Mouse (Mus musculus): ENCODE results near the gene Dse. TPM values are rescaled to one million over a fixed set of nuclear protein-coding genes. Genes with fewer than 3 reads are reported as not detected.

The Dse gene
- polyA plus RNA-seq, 1 experiment from 2014 or later, result 6.9 TPM

- no peaks in the 10 kb centered on the region for H3K9me3 ChIP-seq (replicated peaks; ENCODE audit: control insufficient read depth, low read length)
- H3K27me3 ChIP-seq (ENCODE audit: control insufficient read depth, insufficient read depth, low read depth, low read length), result no peaks in the 10 kb centered on the region
- ATAC-seq (ENCODE audit: low read depth), result no peak
- 38% methylated on average over 2 of the region's 2 CpGs for WGBS (ENCODE audit: insufficient replicate concordance)
- H3K36me3 ChIP-seq (ENCODE audit: control insufficient read depth, insufficient read depth), result no peaks in the 10 kb centered on the region
- no peak overlapping the region for H3K27ac ChIP-seq (ENCODE audit: low read length)
- no peak overlapping the region for H3K4me2 ChIP-seq (ENCODE audit: low read depth, low read length)
- no peak overlapping the region for H3K4me3 ChIP-seq (ENCODE audit: low read depth, low read length)
- no peak overlapping the region for H3K9ac ChIP-seq (ENCODE audit: low read depth, low read length)
- H3K4me1 ChIP-seq (ENCODE audit: control insufficient read depth, low read depth, low read length), result no peaks in the 10 kb centered on the region
Measured at GRCm38 (mm10) chr10:34166971-34167370, 40.5 kb downstream of the Dse start.

GRCm38 (mm10) chr10:34155796-34156554 is 51.5 kb downstream of the Dse start:
- no peak overlapping the region for H3K9ac ChIP-seq (ENCODE audit: low read depth, low read length)
- H3K4me2 ChIP-seq (ENCODE audit: low read depth, low read length), result no peak overlapping the region
- H3K4me1 ChIP-seq (ENCODE audit: control insufficient read depth, low read depth, low read length), result no peaks in the 10 kb centered on the region
- H3K9me3 ChIP-seq (replicated peaks; ENCODE audit: control insufficient read depth, low read length), result no peaks in the 10 kb centered on the region
- ATAC-seq (ENCODE audit: low read depth), result no peak
- WGBS (ENCODE audit: insufficient replicate concordance), result 73% methylated on average over 12 of the region's 12 CpGs
- H3K27ac ChIP-seq (ENCODE audit: low read length), result no peak overlapping the region
- H3K27me3 ChIP-seq (ENCODE audit: control insufficient read depth, insufficient read depth, low read depth, low read length), result no peaks in the 10 kb centered on the region
- H3K36me3 ChIP-seq (ENCODE audit: control insufficient read depth, insufficient read depth), result no peaks in the 10 kb centered on the region
- H3K4me3 ChIP-seq (ENCODE audit: low read depth, low read length), result no peak overlapping the region

GRCm38 (mm10) chr10:34151827-34152226 is 55.7 kb downstream of the Dse start:
- ATAC-seq (ENCODE audit: low read depth), result no peak
- H3K36me3 ChIP-seq (ENCODE audit: control insufficient read depth, insufficient read depth), result no peaks in the 10 kb centered on the region
- WGBS (ENCODE audit: insufficient replicate concordance), result 63% methylated on average over 3 of the region's 3 CpGs

GRCm38 (mm10) chr10:34150454-34150853 is 57.1 kb downstream of the Dse start:
- Histone ChIP-seq H3K27ac (ENCODE audit: low read length) (no peak overlapping the region), H3K9me3 (replicated peaks; ENCODE audit: control insufficient read depth, low read length) (no peaks in the 10 kb centered on the region), H3K9ac (ENCODE audit: low read depth, low read length) (no peak overlapping the region), H3K36me3 (ENCODE audit: control insufficient read depth, insufficient read depth) (no peaks in the 10 kb centered on the region), H3K4me2 (ENCODE audit: low read depth, low read length) (no peak overlapping the region), H3K27me3 (ENCODE audit: control insufficient read depth, insufficient read depth, low read depth, low read length) (no peaks in the 10 kb centered on the region), H3K4me1 (ENCODE audit: control insufficient read depth, low read depth, low read length) (no peaks in the 10 kb centered on the region), H3K4me3 (ENCODE audit: low read depth, low read length) (no peak overlapping the region)
- 56% methylated on average over 6 of the region's 6 CpGs for WGBS (ENCODE audit: insufficient replicate concordance)
- ATAC-seq (ENCODE audit: low read depth), result no peak

More at GRCm38 (mm10) chr10:34151827-34152226, 55.7 kb downstream of the Dse start:
- Histone ChIP-seq H3K4me1 (ENCODE audit: control insufficient read depth, low read depth, low read length) (no peaks in the 10 kb centered on the region), H3K27me3 (ENCODE audit: control insufficient read depth, insufficient read depth, low read depth, low read length) (no peaks in the 10 kb centered on the region), H3K4me2 (ENCODE audit: low read depth, low read length) (no peak overlapping the region), H3K27ac (ENCODE audit: low read length) (no peak overlapping the region), H3K9ac (ENCODE audit: low read depth, low read length) (no peak overlapping the region), H3K4me3 (ENCODE audit: low read depth, low read length) (no peak overlapping the region), H3K9me3 (replicated peaks; ENCODE audit: control insufficient read depth, low read length) (no peaks in the 10 kb centered on the region)

GRCm38 (mm10) chr10:34149772-34150171 is 57.7 kb downstream of the Dse start:
- Histone ChIP-seq H3K9ac (ENCODE audit: low read depth, low read length) (no peak overlapping the region), H3K4me3 (ENCODE audit: low read depth, low read length) (no peak overlapping the region), H3K27me3 (ENCODE audit: control insufficient read depth, insufficient read depth, low read depth, low read length) (no peaks in the 10 kb centered on the region), H3K36me3 (ENCODE audit: control insufficient read depth, insufficient read depth) (no peaks in the 10 kb centered on the region), H3K4me2 (ENCODE audit: low read depth, low read length) (no peak overlapping the region), H3K4me1 (ENCODE audit: control insufficient read depth, low read depth, low read length) (no peaks in the 10 kb centered on the region), H3K9me3 (replicated peaks; ENCODE audit: control insufficient read depth, low read length) (no peaks in the 10 kb centered on the region), H3K27ac (ENCODE audit: low read length) (no peak overlapping the region)
- WGBS (ENCODE audit: insufficient replicate concordance), result 67% methylated on average over 3 of the region's 3 CpGs
- no peak for ATAC-seq (ENCODE audit: low read depth)

- no peaks in the 10 kb centered on the region for H3K4me1 ChIP-seq (ENCODE audit: control insufficient read depth, low read depth, low read length)
- H3K4me3 ChIP-seq (ENCODE audit: low read depth, low read length), result no peak overlapping the region
- 47% methylated on average over 2 of the region's 2 CpGs for WGBS (ENCODE audit: insufficient replicate concordance)
- H3K4me2 ChIP-seq (ENCODE audit: low read depth, low read length), result no peak overlapping the region
- no peaks in the 10 kb centered on the region for H3K9me3 ChIP-seq (replicated peaks; ENCODE audit: control insufficient read depth, low read length)
- no peaks in the 10 kb centered on the region for H3K36me3 ChIP-seq (ENCODE audit: control insufficient read depth, insufficient read depth)
- H3K27me3 ChIP-seq (ENCODE audit: control insufficient read depth, insufficient read depth, low read depth, low read length), result no peaks in the 10 kb centered on the region
- H3K27ac ChIP-seq (ENCODE audit: low read length), result no peak overlapping the region
- H3K9ac ChIP-seq (ENCODE audit: low read depth, low read length), result no peak overlapping the region
- ATAC-seq (ENCODE audit: low read depth), result no peak
Measured at GRCm38 (mm10) chr10:34141693-34142092, 65.8 kb downstream of the Dse start.

- Histone ChIP-seq H3K4me2 (ENCODE audit: low read depth, low read length) (no peak overlapping the region), H3K9ac (ENCODE audit: low read depth, low read length) (no peak overlapping the region), H3K9me3 (replicated peaks; ENCODE audit: control insufficient read depth, low read length) (no peaks in the 10 kb centered on the region), H3K4me3 (ENCODE audit: low read depth, low read length) (no peak overlapping the region), H3K27ac (ENCODE audit: low read length) (no peak overlapping the region), H3K27me3 (ENCODE audit: control insufficient read depth, insufficient read depth, low read depth, low read length) (no peaks in the 10 kb centered on the region), H3K36me3 (ENCODE audit: control insufficient read depth, insufficient read depth) (no peaks in the 10 kb centered on the region), H3K4me1 (ENCODE audit: control insufficient read depth, low read depth, low read length) (no peaks in the 10 kb centered on the region)
- 41% methylated on average over 4 of the region's 4 CpGs for WGBS (ENCODE audit: insufficient replicate concordance)
- no peak for ATAC-seq (ENCODE audit: low read depth)
Measured at GRCm38 (mm10) chr10:34139768-34140167, 67.7 kb downstream of the Dse start.

GRCm38 (mm10) chr10:34138027-34138426 is 69.5 kb downstream of the Dse start:
- H3K9me3 ChIP-seq (replicated peaks; ENCODE audit: control insufficient read depth, low read length), result no peaks in the 10 kb centered on the region
- no peak overlapping the region for H3K4me2 ChIP-seq (ENCODE audit: low read depth, low read length)
- WGBS (ENCODE audit: insufficient replicate concordance), result 44% methylated on average over 6 of the region's 6 CpGs
- H3K36me3 ChIP-seq (ENCODE audit: control insufficient read depth, insufficient read depth), result no peaks in the 10 kb centered on the region
- H3K27me3 ChIP-seq (ENCODE audit: control insufficient read depth, insufficient read depth, low read depth, low read length), result no peaks in the 10 kb centered on the region
- no peak overlapping the region for H3K9ac ChIP-seq (ENCODE audit: low read depth, low read length)
- no peak for ATAC-seq (ENCODE audit: low read depth)
- H3K4me1 ChIP-seq (ENCODE audit: control insufficient read depth, low read depth, low read length), result no peaks in the 10 kb centered on the region
- no peak overlapping the region for H3K27ac ChIP-seq (ENCODE audit: low read length)
- H3K4me3 ChIP-seq (ENCODE audit: low read depth, low read length), result no peak overlapping the region

GRCm38 (mm10) chr10:34136432-34136831 is 71.1 kb downstream of the Dse start:
- no peak overlapping the region for H3K4me2 ChIP-seq (ENCODE audit: low read depth, low read length)
- H3K9me3 ChIP-seq (replicated peaks; ENCODE audit: control insufficient read depth, low read length), result no peaks in the 10 kb centered on the region
- no peak overlapping the region for H3K27ac ChIP-seq (ENCODE audit: low read length)
- no peak overlapping the region for H3K9ac ChIP-seq (ENCODE audit: low read depth, low read length)
- ATAC-seq (ENCODE audit: low read depth), result no peak
- 42% methylated on average over 6 of the region's 6 CpGs for WGBS (ENCODE audit: insufficient replicate concordance)
- H3K27me3 ChIP-seq (ENCODE audit: control insufficient read depth, insufficient read depth, low read depth, low read length), result no peaks in the 10 kb centered on the region
- H3K4me3 ChIP-seq (ENCODE audit: low read depth, low read length), result no peak overlapping the region
- H3K36me3 ChIP-seq (ENCODE audit: control insufficient read depth, insufficient read depth), result no peaks in the 10 kb centered on the region
- H3K4me1 ChIP-seq (ENCODE audit: control insufficient read depth, low read depth, low read length), result no peaks in the 10 kb centered on the region

Measured in liver, embryonic 16.5 days (tissue).